Mouse (Mus musculus): ENCODE measurements around the gene Zranb1.

GRCm38 (mm10) chr7:132931560-132932351 is 814 bp downstream of the Zranb1 start:
- TF ChIP-seq CTCF (IDR thresholded peaks at IDR 0.05; ENCODE audit: low read depth) = no peak
- no peak for TF ChIP-seq EP300 (IDR thresholded peaks at IDR 0.05; ENCODE audit: low read depth)

Data from liver, postnatal 0 days (tissue).